Mouse (Mus musculus): ENCODE measurements around the gene Gsg1. TPM values are rescaled to one million over a fixed set of nuclear protein-coding genes. Genes with fewer than 3 reads are reported as not detected.

Gsg1 gene
- total RNA-seq (2022): under 1 TPM; 0.31 to 0.47 (median 0.42) TPM

DNA sequence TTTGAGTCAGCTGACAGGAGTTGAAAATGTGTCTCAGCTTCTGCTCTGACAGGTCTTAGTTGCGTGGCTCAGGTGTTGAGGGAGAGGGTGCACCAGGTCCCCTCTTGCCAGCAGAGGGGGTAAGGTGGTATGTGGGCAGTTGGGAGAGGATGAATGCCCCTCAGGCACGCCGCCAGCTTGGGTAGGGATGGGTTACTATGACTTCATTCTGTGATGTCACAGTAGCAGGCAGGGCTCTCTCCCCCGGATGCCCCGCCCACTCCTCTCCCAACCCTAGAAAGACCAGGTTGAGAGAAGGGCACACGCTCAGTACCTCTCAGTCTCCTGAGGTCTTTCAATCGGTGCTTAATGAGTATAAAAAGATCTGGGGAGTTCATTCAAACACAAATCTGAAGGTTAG, at the start of gene Gsg1:
TSS of gene Gsg1 (minus strand) at position 199 of the 400 bp plus-strand sequence.
- DNase-seq (ENCODE audit: low spot score): no peak

DNA sequence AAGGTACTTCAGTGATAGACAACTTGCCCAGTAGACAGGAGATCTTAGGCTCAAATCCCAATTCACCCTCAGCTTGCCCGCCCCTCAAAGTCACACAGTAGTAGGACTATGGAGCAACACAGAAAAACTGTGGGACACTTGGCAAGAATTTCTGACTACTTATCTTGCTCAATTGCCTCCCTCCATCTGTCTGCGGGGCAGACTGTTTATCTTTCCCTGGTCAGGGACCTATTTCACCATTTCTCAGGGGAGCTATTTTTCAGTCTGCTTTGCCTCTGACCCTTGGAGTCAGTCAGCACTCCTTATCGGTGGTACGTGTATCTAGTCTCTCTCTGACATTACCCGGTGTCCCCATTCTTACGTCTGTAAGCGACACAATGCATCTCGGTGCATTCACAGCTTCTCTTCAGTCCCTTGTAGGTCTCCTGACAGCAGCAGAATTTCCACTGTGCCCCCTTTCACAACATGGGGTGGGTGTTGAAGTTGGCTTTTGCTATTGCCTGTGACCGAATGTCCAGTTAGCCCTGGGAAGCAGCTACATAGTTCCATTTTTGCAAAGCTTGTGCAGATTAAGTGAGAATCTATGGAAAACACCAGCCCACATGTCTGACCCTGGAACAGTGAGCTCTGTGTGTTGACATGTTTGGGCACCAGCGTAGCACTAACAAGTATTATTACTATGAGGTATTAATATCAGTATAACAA, 48.4 kb upstream of the Gsg1 start:
- no peak for DNase-seq (ENCODE audit: low spot score)

- DNase-seq (ENCODE audit: low spot score): no peak
Observed at GRCm38 (mm10) chr6:135300469-135300868, 46.3 kb upstream of the Gsg1 start.

DNA sequence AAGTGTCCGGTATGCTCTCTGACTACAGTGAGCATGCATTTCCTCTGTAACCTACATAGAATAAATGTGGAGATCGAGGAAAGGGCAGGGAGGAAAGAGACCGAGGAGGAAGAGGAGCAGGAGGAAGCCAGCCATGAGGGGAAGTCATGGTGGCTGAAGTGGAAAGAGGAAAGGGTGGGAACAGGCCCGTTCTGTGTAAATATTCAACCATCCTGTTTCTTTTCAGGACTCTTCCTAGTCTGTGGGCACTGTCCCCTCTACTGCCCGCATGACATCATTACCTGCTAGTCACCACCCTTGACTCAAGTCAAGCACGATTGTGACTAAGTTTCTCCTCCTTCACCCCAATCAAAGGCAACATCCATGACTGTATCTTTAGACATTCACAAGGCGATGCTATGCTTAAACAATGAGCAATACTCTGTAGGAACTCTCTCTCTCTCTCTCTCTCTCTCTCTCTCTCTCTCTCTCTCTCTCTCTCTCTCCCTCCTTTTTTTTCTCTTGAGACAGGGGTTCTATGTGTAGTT, 44.9 kb upstream of the Gsg1 start:
- DNase-seq (ENCODE audit: low spot score): no peak

GRCm38 (mm10) chr6:135297570-135297969, 43.4 kb upstream of the Gsg1 start:
- no peak for DNase-seq (ENCODE audit: low spot score)

DNA sequence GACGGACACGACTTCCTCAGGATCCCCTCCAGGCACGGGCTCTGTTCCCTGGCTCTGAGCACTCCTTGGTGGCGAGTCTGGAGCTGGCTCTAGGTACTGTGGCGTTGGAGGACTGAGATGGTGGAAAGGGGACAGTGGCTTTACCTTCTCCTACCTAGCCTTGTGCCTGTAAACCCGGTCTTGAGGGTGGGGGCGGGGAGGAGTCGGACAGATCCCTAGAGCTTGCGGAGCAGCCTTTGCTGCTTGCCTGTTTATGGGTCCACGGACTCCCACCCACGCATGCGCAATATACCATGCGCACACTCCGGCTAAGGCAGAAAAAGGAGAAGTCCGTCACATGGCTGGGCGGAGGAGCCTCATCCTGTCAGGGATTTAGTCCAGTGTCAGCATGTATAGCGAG, 42.1 kb upstream of the Gsg1 start:
- peak; percentile 48 for DNase-seq (ENCODE audit: low spot score)

- no peak for DNase-seq (ENCODE audit: low spot score)
Observed at GRCm38 (mm10) chr6:135295082-135295861, 41.1 kb upstream of the Gsg1 start.

GRCm38 (mm10) chr6:135294150-135294549, 40.0 kb upstream of the Gsg1 start:
- no peak for DNase-seq (ENCODE audit: low spot score)

- no peak for DNase-seq (ENCODE audit: low spot score)
Observed at GRCm38 (mm10) chr6:135292391-135292790, 38.2 kb upstream of the Gsg1 start.

DNA sequence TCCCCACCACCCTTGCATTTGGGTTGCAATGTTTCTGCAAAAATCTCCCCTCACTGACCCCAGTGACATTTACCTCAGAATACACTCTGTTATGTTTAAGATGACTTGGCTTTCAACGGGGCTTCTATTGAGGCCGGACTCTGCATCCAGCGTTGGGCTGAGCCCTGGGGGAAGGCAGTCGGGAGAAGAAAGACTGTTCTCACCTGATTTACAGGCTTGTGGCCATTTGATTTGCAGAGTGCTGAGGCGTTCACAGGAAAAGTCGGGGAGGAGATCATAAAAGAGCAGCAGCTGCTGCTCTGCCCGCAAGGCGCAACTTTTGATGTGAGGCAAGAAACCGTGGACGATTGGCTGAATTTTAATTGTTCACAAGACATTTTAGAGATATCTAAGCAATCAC, 25.7 kb upstream of the Gsg1 start:
- no peak for DNase-seq (ENCODE audit: low spot score)

- no peak for DNase-seq (ENCODE audit: low spot score)
Observed at GRCm38 (mm10) chr6:135279286-135279685, 25.1 kb upstream of the Gsg1 start.

DNA sequence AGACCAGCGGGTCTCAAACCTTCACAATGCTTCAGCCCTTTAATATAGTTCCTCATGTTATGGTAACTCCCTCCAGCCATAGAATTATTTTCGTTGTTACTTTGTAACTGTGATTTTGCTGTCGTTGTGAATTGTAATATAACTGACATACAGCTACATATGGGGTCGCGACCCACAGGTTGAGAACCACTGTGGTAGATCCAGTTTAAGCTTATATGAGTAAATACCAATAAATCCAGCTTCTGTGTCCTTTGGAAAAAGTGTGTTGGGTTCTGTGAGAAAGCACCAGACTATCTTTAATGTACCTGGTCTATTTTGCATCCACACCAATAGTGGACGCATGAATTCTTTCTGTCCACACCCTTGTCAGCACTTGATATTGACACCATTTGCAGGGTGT, 24.2 kb upstream of the Gsg1 start:
- DNase-seq (ENCODE audit: low spot score): no peak

DNA sequence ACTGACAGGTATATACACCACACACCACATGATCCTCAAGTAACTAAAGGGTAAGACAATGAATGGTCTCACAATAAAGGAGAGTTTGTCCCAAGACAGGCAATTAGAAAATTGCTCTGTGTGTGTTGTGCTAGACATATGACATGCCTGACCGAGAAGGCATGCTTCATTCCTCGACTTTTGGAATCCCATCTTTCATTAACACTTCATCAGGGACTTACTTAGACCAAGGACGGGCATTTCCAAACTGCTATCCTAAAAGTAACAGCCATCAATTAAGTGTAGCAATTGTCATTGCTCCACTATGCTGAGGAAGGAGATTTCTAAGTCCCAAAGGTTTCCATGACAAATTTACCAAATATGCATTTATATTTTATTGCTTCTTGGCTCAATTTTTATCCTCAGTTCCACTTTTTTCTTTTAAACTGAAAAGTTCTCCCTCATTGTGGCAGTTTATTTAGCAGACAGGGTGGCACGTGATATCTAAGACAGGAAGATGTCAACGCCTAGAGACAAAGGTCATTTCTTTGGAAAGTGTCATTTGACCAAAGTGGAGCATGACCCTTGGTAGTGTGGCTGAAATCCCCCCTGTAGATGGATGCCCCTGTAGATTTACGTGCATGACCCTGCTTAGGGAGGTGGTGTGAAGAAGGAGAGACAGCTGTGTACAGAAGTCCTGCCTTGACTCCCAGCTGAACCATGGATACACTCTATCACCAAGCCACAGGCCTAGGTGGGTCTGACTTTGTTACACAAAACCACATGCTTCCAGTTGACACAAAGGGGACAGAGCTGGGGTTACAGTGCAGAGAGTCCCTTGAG, 22.5 kb upstream of the Gsg1 start:
- no peak for DNase-seq (ENCODE audit: low spot score)

GRCm38 (mm10) chr6:135275231-135275630, 21.1 kb upstream of the Gsg1 start:
- no peak for DNase-seq (ENCODE audit: low spot score)

- DNase-seq (ENCODE audit: low spot score): no peak
Observed at GRCm38 (mm10) chr6:135273066-135273465, 18.9 kb upstream of the Gsg1 start.

- no peak for DNase-seq (ENCODE audit: low spot score)
Observed at GRCm38 (mm10) chr6:135271761-135272160, 17.6 kb upstream of the Gsg1 start.

GRCm38 (mm10) chr6:135269626-135270025, 15.5 kb upstream of the Gsg1 start:
- DNase-seq (ENCODE audit: low spot score): no peak

- DNase-seq (ENCODE audit: low spot score): no peak
Observed at GRCm38 (mm10) chr6:135268392-135268791, 14.2 kb upstream of the Gsg1 start.

DNA sequence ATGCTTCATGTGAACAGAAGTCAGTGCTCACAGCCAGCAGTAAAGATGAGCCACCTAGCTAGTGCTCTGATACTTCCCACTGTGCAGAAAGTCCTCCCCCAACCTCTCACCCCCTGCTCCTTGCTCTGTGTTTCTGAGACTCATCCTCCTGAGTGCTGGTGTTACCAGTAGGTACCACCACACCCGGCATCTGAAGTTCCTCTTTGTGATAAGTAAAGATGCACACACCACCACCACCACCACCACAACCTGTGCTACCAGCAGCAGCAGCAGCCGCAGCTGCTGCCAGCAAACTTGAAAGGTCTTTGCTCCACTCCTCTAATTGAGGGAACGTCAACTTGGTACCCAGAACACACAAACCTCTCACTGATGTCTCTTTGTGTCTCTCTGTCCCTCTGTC, 13.1 kb upstream of the Gsg1 start:
- no peak for DNase-seq (ENCODE audit: low spot score)

DNA sequence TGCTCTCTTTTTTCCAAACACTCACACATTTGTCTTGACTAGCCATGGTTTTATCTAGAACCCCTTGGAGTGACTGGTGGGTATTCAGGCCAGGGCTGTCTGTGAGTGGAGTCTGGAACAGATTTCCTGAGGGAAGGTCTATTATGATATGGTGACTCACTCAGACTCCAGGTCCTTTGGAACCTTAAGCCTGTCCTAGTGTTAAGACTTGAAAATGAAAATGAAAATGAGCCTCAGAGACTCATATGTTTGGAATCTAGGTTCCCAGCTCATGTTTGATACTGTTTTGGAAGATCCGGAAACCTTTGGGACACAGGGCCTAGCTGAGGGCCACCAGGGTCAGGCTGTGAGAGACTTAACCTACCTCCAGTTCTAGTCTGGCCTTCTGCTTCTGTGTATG, 11.9 kb upstream of the Gsg1 start:
- no peak for DNase-seq (ENCODE audit: low spot score)

DNA sequence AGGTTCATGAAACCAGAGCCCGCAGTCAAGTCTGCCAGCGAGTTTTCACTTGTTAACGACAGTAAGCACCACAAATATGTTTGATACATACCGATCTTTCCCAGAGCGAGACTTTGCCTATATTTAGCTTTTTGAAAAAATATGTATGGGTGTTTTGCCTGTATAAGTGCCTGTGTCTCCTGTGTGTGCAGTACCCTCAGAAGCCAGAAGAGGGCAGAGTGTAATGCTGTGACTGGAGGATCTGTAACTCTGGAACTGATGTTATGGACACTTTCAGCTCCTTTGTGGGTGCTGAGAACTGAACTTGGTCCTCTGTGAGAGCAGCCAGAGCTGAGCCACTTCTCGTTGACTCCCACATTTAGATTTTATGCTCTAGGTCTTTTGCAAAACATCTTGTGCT, 10.0 kb upstream of the Gsg1 start:
- DNase-seq (ENCODE audit: low spot score): no peak

- no peak for DNase-seq (ENCODE audit: low spot score)
Observed at GRCm38 (mm10) chr6:135262565-135262964, 8.4 kb upstream of the Gsg1 start.

Measured in heart, adult 8-10 months (tissue).